Mouse (Mus musculus) CD4-positive naive resting alpha-beta T cell, adult 76 days (primary cell): Measurements from ENCODE around the gene Fuom. TPM values are rescaled to one million over a fixed set of nuclear protein-coding genes. Genes with fewer than 3 reads are reported as not detected.

Experiments used
- total RNA-seq: library from RNA; stranded (reverse); gene quantifications from one replicate; pipeline ENCODE4 v1.2.4, GENCODE M21; 2023

The Fuom gene
- total RNA-seq = 8.1 TPM

DNA sequence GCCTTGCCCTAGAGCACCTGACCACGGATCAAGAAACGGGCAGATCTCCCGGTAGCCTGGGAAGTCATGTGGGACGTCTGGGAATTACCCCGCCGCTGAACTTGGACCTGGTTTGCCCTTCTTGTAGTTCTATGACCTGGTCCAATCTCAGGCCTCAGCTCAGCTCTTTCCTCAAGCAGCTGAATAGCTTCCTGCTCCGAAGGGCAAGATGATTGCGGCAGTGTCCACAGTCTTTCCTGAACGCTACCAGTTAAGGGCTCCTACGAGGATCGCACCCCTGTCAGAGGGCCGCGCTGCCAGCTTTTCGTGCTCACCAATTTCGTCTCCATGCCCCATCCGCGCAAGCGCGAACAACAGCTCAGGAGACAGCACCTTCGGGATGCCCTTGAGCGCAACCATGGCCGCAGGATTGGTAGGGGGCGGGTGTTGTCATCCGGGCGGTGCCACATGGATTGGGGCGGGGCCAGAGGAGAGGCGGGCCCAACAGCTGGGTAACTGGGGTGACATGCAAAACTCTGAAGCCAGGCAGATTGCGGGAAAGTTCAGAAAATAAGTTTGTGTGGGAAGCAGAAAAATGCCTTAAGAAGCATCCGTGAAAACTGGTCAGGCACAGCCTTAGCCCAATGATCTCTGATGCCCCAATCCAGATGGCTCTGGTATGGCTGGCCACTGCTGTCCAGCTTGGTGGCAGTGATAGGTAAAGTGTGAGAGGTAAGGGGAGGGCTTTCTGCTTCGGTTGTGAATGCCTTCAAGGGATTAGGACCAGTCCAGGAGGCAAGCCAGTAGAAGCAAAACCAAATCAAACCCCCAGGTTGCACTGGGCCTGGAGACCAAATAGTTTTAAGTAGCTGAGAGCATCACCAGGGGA lies at the start of gene Fuom:
Gene Fuom, minus strand, starts transcription at position 449 of the 868 bp plus-strand sequence.

DNA sequence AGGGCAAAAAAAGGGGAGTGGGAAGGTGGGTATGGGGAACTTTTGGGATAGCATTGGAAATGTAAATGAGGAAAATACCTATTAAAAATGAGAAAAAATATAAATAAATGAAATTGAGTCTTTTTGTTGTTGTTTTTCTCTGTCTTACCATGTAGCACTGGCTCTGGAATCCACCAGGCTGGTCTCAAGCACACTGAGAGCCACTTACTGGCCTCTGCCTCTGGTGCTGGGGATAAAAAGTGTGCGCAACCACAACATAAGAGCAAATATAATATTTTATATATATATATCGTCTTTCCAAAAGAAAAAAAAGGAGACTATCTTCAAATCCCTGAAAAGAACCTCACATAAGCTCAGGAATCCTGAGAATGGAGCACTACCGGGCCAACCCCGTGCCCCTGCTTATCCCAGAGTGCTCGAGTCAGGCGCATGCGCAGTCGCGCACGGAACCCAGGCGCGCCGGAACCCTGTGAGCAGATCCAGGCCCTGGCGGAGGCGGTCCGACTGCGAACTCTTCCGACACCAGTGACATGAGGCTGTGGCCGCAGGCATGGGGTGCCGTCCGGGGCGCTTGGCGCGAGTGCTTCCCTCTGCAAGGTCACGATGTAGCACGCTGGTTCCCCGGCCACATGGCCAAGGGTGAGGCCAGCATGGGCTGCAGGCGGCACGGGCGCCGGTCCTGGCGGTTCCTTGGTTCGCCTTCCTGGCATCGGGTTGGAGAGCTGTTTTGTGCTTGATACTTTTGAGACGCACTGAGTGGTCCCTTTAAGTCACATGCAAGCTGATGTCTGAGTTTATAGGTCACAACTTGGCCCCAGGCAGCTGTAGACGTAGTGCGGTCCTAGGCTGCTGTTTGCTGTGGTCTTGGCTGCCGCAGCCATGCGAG lies 35.1 kb upstream of the Fuom start, which contains the start of gene Mtg1:
Gene Mtg1, plus strand, starts transcription at position 430 of the 886 bp plus-strand sequence.

DNA sequence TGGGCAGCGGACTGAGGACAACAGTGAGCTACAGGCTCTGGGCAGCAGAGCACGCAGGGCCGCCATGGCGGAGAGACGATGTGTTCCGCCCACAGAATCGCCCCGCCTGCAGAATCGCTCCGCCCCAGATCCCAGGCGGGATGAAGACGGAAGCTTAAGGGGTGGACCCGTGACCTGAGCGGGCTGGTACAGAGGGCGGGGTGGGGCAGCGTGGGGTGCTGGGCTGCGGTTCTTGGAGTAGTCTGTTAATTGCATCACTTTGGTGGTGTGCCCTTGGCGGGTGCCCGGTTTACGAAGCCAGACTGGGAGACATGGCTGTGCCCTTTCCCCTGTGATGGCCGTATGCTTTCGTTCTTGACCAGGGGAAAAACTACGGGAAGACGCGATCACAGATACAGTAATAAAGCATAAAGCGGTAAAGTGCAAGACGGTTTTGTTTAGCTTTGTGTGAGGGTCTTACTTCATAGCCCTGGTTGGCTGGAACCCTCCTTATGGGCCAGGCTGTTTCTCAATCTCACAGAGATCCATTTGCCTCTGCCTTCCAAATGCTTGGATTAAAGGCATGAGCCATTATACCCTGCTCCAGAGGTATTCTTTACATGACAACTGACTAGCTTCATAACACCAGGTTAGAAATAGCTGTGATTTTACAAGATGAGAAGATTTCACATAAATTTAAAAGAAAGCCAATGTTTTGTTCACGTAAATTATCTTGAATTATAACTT lies 14.3 kb upstream of the Fuom start, which contains the start of gene Echs1:
Gene Echs1, minus strand, starts transcription at position 148 of the 726 bp plus-strand sequence.

DNA sequence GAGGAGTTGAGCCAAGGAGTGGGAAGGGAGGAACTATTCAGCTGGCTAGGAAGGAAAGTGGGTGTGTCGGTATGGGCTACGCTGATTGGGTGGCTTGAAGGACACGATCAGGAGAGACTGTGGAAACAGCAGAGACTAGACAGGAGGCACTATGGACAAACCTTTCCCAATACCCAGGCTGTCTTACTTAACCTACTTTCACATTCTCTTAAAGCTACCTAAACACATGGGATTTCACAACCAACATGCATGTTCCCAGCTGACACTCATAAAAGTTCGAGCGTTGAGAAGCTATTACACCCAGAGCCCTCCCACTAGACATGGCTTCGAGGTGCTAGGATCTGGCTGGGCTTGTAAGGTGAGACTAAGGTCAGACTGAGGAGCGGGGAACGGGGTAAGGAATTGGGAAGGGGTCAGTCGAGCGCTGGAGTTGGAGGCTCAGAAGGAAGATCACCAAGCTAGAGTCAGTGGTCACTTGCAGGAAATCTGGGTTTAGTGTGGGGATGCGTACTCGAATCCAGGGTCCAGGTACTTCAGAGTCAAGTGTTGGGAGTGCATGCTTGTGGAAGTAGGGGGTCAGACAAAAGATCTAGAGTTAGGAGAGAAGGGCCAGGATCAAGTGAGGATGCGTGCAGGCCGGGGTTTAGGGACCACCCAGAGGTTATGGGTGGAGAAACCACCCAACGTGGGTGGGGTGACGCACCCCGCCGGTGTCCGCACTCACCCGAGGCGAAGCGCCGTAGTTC lies 13.5 kb upstream of the Fuom start, which contains the start of gene Paox:
Gene Paox, plus strand, starts transcription at position 217 of the 746 bp plus-strand sequence.

DNA sequence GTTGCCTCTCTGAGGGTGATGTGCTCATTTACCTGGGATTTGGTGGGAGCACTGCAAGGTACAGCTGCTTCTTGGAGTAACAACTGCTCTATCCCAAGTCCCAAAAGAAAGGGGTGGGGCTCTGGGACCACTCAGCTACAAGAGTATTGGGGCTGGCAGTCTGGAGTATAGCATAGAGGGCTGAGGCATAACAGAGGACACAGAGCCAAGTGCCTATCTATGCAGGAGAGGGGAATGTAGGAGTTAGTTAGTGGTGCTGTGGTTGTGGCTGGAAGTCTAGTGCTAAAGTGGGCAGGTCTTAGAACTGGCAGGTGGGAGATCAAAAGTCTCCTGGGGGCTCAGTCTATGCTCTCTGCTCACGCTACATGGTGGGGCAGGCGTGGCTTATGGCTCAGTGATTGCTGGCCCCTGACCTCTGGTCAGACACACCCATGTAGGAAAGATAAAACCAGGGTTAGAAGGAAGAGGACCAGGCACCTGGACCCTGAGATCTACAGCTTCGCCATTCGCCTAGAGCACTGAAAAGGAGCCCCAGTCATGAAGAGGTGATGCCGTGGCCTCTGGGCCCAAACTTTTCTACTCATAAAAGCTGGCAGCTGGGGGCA lies 9.2 kb downstream of the Fuom start, which contains the start of gene Prap1:
Gene Prap1, plus strand, starts transcription at position 472 of the 605 bp plus-strand sequence.

DNA sequence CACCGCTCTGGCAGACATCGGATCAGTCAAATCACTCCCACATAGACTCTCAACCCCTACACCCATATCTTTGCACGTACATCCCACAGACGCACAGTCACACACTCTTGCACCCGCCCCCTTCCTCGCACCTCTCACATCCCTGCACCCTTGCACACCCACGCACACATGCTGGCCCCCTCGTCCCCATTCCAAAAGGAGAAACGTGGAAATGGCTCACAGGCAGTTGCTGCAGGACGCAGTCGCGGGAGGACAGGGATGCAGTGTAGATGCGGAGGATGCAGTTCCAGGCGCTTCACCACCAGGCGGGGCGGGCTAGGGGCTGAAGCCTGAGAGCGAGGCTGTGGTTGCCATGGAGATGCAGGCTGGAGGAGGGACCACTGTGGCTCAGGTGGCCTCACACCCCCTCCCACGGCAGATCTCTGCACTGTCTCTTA lies 20.0 kb downstream of the Fuom start, which contains the start of gene Caly:
Gene Caly, minus strand, starts transcription at position 307 of the 437 bp plus-strand sequence.

DNA sequence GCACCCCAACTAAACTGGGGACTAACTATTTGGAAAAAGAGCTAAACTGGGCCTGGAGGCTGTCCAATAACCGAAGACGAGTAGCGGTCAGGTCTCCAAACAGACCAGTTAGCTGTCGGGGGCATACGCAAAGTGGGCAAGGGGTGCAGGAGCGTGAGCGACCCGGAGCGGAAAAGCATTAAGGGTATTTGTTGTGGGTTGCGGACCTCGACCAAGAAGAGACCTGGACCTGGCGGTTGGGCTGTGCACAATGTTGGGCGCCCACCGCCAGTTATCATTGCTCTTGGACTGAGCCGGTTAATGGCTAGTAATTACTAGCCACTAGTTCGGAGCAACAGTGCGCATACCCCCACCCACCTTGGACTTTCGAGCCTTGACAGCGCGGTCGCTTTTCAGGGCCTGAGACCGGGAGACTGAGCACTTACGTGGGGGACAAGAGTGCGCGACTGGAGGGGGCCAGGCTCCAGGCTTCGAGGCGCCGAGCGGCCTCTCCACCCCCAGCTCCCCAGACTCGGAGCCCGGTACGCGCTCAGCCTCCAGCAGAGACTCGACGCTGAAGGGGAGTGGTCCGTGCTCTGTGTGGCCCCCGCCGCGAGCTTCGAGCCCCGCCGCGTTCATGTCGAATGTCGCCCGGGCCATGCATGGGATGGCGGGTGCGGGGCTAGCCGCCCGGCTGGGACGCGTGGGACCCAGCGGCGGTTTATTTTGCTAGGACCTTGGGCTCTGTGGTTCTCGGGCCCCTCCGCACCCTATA lies 53.7 kb downstream of the Fuom start, which contains the start of gene Msx3:
Gene Msx3, minus strand, starts transcription at position 729 of the 754 bp plus-strand sequence.

Other genes starting within 250 kb of the Fuom start
- gene Kndc1, start 207.7 kb downstream of the Fuom start, total RNA-seq = not detected
- gene Utf1, start 158.7 kb downstream of the Fuom start, total RNA-seq = not detected
- not detected for gene 6430531B16Rik, start 123.7 kb downstream of the Fuom start, total RNA-seq
- 3.3 TPM for gene Adam8, start 109.9 kb downstream of the Fuom start, total RNA-seq
- 36.5 TPM for gene Zfp511, start 66.0 kb downstream of the Fuom start, total RNA-seq
- 24.5 TPM for gene Tubgcp2, start 65.8 kb downstream of the Fuom start, total RNA-seq
- gene Msx3, start 53.4 kb downstream of the Fuom start, total RNA-seq = not detected
- not detected for gene Caly, start 19.9 kb downstream of the Fuom start, total RNA-seq
- gene Prap1, start 9.0 kb downstream of the Fuom start, total RNA-seq = not detected
- gene Paox, start 13.4 kb upstream of the Fuom start, total RNA-seq = 6.0 TPM
- 32.8 TPM for gene Echs1, start 14.0 kb upstream of the Fuom start, total RNA-seq
- 11.8 TPM for gene Mtg1, start 35.1 kb upstream of the Fuom start, total RNA-seq
- gene Sprn, start 52.4 kb upstream of the Fuom start, total RNA-seq = not detected
- gene Olfr522, start 62.3 kb upstream of the Fuom start, total RNA-seq = not detected
- gene Olfr523, start 70.8 kb upstream of the Fuom start, total RNA-seq = not detected
- gene Olfr524, start 103.5 kb upstream of the Fuom start, total RNA-seq = not detected
- not detected for gene Cd163l1, start 115.8 kb upstream of the Fuom start, total RNA-seq
- 0.32 TPM for gene 5830411N06Rik, start 144.8 kb upstream of the Fuom start, total RNA-seq
- not detected for gene Olfr525, start 218.4 kb upstream of the Fuom start, total RNA-seq
- not detected for gene Olfr527, start 231.6 kb upstream of the Fuom start, total RNA-seq